Mouse (Mus musculus) liver, embryonic 11.5 days (tissue): ENCODE results near the gene Sox30. TPM values are rescaled to one million over a fixed set of nuclear protein-coding genes. Genes with fewer than 3 reads are reported as not detected.
A peak's percentile ranks its signal among the peaks of the same experiment; 100 is the strongest.

Experiments used
- ATAC-seq: fragments of 200-750 bp; cut with Nextera tagmentation; replicated peaks from 2 replicates; pipeline ENCODE4 v1.8.0; 2017; ENCODE audit warnings: moderate number of reproducible peaks, mild to moderate bottlenecking, moderate TSS enrichment, moderate library complexity; ENCODE audit not compliant: low FRiP score
- DNase-seq: peaks from one replicate; pipeline ENCODE4 v3.0.0-alpha.2; 2017; ENCODE audit warnings: low spot score
- H3K27ac ChIP-seq: fragments of 300-500 bp; sonication (generic); 2 replicates; pipeline ENCODE4 v1.5.1; 2014; ENCODE audit warnings: mild to moderate bottlenecking, low read depth, low read length, control low read depth
- H3K27me3 ChIP-seq: fragments of 300-500 bp; sonication (generic); replicated peaks from 2 replicates; pipeline ENCODE4 v1.6.1; 2014; ENCODE audit warnings: low read length, mixed read lengths; ENCODE audit not compliant: control insufficient read depth, insufficient read depth
- H3K36me3 ChIP-seq: fragments of 300-500 bp; sonication (generic); 2 replicates; pipeline ENCODE4 v1.6.1; 2014; ENCODE audit warnings: mild to moderate bottlenecking, low read length, moderate library complexity, mixed read lengths; ENCODE audit not compliant: control insufficient read depth, insufficient read depth
- H3K4me1 ChIP-seq: fragments of 300-500 bp; sonication (generic); replicated peaks from 2 replicates; pipeline ENCODE4 v1.6.1; 2014; ENCODE audit warnings: low read length, mixed read lengths; ENCODE audit not compliant: control insufficient read depth, insufficient read depth
- H3K4me2 ChIP-seq: fragments of 300-500 bp; sonication (generic); 2 replicates; pipeline ENCODE4 v1.6.1; 2014; ENCODE audit warnings: mild to moderate bottlenecking, control low read depth, moderate library complexity
- H3K4me3 ChIP-seq: fragments of 300-500 bp; sonication (generic); 2 replicates; pipeline ENCODE4 v1.5.1; 2014; ENCODE audit warnings: low read depth, low read length, control low read depth
- H3K9ac ChIP-seq: fragments of 300-500 bp; sonication (generic); 2 replicates; pipeline ENCODE4 v1.6.1; 2014; ENCODE audit warnings: low read depth, low read length, control low read depth
- H3K9me3 ChIP-seq: fragments of 300-500 bp; sonication (generic); 2 replicates; pipeline ENCODE4 v1.6.1; 2016; ENCODE audit warnings: low read length, inconsistent platforms, mixed read lengths; ENCODE audit not compliant: control insufficient read depth
- WGBS: fragments of 180-500 bp; shearing (Covaris S2); extraction: QIAGEN DNeasy Blood & Tissue Kit; methylation state at CpG from one replicate; pipeline ENCODE4 v1.1.7; 2014; 5-methylcytosine and 5-hydroxymethylcytosine counted together
- polyA plus RNA-seq: library from polyadenylated mRNA; unstranded; fragments of >200 nt; fragmentation: Nextera tagmentation; extraction: Ambion mirVana; gene quantifications from 2 replicates; pipeline ENCODE4 v1.2.1, GENCODE M21; 2014

Gene Sox30
- 0.05 and 0.08 TPM in 2 replicates for polyA plus RNA-seq

DNA sequence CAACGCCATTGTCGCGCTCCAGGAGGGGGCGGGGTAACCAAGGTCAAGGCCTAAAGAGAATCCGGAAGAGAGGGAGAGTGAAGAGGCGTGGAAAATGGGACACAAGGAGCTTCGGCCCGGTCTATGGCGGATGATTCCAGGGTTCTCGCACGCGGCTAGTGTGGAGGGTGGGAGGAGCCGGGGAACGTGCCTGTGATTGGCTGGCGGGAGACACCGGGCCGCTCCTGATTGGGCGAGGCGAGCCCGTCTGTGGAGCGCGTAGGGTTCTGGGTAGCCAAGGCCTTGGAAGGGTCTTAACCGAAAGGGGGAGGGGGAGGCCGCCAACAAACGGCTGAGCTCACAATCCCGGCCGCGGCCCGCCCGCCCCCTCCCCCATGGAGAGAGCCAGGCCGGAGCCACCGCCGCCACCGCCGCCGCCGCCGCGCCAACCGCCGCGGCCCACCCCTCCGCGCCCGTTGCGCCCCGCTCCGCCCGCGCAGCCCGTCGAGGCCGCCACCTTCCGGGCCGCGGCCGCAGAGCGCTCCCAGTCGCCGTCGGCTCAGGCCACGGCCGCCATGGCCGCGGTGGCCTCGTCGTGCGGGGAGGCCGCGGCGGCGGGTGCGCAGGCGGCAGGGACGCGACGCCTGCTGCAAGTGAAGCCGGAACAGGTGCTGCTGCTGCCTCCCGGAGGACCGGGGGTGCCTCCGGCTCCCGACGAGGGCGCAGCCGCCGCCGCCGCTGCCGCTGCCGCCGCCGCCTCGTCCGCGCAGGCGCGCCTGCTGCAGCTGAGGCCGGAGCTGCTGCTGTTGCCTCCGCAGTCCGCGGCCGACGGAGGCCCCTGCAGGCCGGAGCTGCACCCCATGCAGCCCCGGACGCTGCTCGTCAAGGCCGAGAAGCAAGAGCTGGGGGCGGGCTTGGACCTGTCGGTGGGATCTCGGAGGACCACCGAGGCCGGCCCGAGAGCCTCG lies at the start of gene Sox30:
TSS of gene Sox30 (plus strand) at position 365 of the 947 bp plus-strand sequence.
- Histone ChIP-seq H3K36me3 (no peaks in the 10 kb centered on the region), H3K27me3 (peaks cover 14% of the 10 kb centered on the region), H3K27ac (no peak within 1 kb of the TSS), H3K9ac (peak within 1 kb of the TSS; percentile 74), H3K4me1 (no peaks in the 10 kb centered on the region; the same call in 1 of the 2 replicates), H3K4me2 (peak within 1 kb of the TSS; percentile 78), H3K4me3 (peak within 1 kb of the TSS; percentile 65), H3K9me3 (no peaks in the 10 kb centered on the region)
- ATAC-seq (peak; percentile 79), DNase-seq (peak; percentile 56)
- WGBS = 12% methylated on average over 79 of the region's 115 CpGs

DNA sequence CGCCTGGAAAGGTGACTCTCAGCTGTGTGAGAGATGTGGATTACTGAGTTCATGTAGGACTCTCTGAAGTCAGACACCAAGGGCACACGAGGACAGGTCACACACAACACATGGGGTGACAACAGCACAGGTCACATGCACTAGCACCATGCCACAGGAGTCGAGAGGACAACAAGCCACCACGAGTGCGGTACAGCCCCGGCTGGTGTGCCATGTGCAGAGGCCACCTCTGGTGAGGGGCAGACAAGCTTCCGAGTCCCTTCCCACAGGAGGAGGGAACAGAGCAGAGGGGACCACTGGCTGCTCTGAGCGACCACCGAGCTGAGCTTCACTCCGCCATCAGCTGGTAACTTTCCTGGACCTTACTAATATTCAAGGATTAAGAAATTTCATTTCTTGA lies 47.3 kb upstream of the Sox30 start:
- H3K4me2 ChIP-seq = no peak overlapping the region
- no peak overlapping the region for H3K27ac ChIP-seq
- ATAC-seq = no peak
- no peak for DNase-seq
- H3K4me3 ChIP-seq = no peak overlapping the region
- H3K9ac ChIP-seq = no peak overlapping the region
- WGBS = 91% methylated on average over 10 of the region's 10 CpGs
- no peaks in the 10 kb centered on the region for H3K9me3 ChIP-seq
- no peaks in the 10 kb centered on the region for H3K27me3 ChIP-seq
- peaks cover 3% of the 10 kb centered on the region; the same call in 1 of the 2 replicates for H3K36me3 ChIP-seq
- H3K4me1 ChIP-seq = no peaks in the 10 kb centered on the region

DNA sequence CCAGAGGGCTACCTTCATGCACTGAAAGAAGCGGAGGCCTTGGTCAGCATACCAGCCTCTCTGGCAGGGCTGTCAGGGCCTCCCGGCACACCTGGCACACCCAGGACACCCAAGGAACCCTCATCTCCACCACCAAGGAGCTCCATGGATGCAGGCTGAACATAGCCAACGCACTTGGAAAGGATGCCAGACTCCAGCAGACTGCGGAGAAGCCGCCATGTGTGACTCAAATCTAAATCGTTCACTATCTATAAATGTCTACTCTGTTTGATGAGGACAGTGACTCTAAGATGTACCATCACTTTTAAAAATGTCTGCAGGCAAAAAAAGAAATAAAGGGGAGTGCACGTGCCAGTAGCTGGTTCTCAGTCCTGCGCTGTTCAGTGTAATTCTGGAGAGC lies 42.6 kb upstream of the Sox30 start:
- no peak overlapping the region for H3K4me3 ChIP-seq
- WGBS = 93% methylated on average over 8 of the region's 8 CpGs
- no peaks in the 10 kb centered on the region for H3K9me3 ChIP-seq

DNA sequence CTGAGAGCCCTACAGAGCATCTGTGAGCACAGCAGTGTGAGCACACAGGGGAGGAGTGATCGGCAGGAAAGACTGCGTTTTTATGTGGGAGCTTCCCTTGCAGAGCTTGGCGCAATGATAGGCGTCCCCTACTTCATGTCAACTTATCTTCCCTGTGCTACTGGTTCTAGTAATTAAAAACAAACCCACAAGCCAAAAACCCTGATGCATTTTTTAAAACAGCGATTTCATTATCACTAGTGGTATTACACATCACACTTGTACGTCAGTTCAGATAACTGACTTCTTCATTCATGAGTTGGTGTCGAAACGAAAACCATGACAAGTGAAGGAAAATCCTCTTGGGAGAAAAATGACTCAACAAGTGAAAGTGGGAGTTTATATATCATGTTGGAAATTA lies 41.2 kb upstream of the Sox30 start:
- H3K27me3 ChIP-seq = no peaks in the 10 kb centered on the region
- H3K9me3 ChIP-seq = no peaks in the 10 kb centered on the region
- peaks cover 8% of the 10 kb centered on the region for H3K4me1 ChIP-seq
- H3K9ac ChIP-seq = no peak overlapping the region
- H3K4me2 ChIP-seq = no peak overlapping the region
- no peak overlapping the region for H3K4me3 ChIP-seq
- WGBS = 76% methylated on average over 8 of the region's 8 CpGs
- no peak for ATAC-seq
- H3K36me3 ChIP-seq = no peaks in the 10 kb centered on the region
- no peak for DNase-seq
- no peak overlapping the region for H3K27ac ChIP-seq

More for the DNA sequence above, 42.6 kb upstream of the Sox30 start:
- Histone ChIP-seq H3K9ac (no peak overlapping the region), H3K27me3 (no peaks in the 10 kb centered on the region), H3K27ac (no peak overlapping the region), H3K4me1 (no peaks in the 10 kb centered on the region), H3K36me3 (peaks cover 3% of the 10 kb centered on the region; the same call in 1 of the 2 replicates), H3K4me2 (no peak overlapping the region)
- no peak for DNase-seq
- ATAC-seq = no peak

DNA sequence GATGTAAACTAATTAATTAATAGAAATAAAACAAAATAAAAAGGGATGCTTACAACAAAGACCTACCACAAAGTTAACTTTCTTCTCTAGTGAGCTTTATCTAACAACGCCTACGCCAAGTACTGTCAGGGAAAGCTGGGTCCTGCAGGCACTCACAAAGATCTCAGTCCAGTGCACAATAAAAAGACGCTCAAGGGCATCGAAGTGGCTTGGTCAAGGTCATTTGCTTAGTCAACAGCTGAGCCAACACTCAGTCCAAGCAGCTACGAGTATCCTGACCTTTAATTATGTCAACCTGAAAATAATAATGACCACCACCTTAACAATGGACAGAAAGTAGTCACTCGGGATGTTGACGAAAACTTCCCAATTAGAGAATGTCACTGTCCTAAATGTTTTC lies 37.8 kb upstream of the Sox30 start:
- no peak overlapping the region for H3K27ac ChIP-seq
- ATAC-seq = no peak
- H3K27me3 ChIP-seq = no peaks in the 10 kb centered on the region
- no peak overlapping the region for H3K4me3 ChIP-seq
- 92% methylated on average over 7 of the region's 7 CpGs for WGBS
- H3K9ac ChIP-seq = no peak overlapping the region
- no peaks in the 10 kb centered on the region for H3K9me3 ChIP-seq
- H3K36me3 ChIP-seq = peaks cover 2% of the 10 kb centered on the region; the same call in 1 of the 2 replicates
- no peak for DNase-seq
- no peak overlapping the region for H3K4me2 ChIP-seq
- H3K4me1 ChIP-seq = peaks cover 8% of the 10 kb centered on the region

DNA sequence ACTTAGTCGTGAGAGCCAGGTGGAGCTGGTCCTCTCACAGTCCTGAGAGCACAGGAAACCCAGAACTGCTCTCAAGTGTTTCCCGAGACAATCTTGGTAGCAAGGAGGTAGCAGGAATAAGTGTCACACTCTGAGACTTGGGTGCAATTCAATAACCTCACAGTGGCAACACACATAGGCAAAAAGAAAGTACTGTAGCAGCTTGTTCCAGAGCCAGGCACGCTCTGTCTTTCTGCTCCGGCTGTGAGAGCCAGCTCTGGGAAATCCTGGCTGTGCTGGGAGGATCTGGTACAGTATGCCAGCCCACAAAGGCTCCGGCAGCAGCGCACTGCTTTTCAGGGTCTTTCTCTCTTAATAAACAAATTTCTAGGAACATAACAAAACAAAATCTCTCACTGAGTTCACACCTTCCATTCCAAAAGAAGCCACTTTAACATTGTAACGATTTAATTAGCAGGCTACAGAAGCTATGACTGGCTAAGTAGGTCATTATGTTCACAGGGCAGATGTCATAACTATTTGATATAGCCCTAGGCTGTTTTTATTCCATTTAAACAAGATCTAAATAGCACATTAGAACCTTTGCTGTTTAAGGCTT lies 36.9 kb upstream of the Sox30 start:
- DNase-seq (no peak), ATAC-seq (no peak)
- no peaks in the 10 kb centered on the region for H3K27me3 ChIP-seq
- H3K27ac ChIP-seq = no peak overlapping the region
- WGBS = 78% methylated on average over 7 of the region's 7 CpGs
- H3K36me3 ChIP-seq = peaks cover 4% of the 10 kb centered on the region
- H3K4me3 ChIP-seq = peak overlapping the region; percentile 92
- H3K4me2 ChIP-seq = peak overlapping the region; percentile 95
- H3K4me1 ChIP-seq = peaks cover 8% of the 10 kb centered on the region
- H3K9ac ChIP-seq = peak overlapping the region; percentile 92
- no peaks in the 10 kb centered on the region for H3K9me3 ChIP-seq

DNA sequence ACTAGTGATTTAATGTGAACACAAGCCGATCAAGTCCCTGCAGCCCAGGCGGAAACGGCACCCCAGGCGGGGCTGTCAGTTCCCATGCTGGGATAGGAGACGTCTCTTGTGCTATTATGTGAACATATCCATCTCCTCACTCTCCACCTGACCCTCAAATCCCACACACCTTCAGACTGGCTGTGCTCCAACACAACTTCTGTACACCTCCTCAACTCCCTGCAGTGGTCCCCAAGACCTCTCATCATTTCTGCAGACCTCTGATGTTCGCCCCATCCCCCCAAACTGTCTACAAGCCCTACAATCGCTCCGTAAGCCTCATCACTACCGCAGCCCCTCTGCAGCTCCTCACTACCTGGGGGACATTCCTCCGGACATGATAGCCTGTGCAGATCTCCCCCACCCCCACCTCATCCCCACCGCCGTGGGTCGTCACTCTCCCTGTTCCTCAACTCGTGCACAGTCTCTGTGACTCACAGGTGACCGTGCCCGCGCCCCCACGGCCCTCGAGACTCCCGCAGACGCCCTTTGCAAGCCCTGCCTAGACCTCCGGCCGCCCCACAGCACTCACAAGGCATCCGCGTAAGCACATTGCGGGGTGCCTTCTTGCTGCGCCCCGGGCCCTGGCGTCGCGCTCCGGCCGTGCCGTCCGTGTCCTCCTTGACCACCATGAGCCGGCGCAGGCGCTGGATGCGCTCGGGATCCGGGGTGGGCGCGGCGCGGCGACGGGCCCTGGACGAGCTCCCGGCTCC lies 36.0 kb upstream of the Sox30 start:
- Histone ChIP-seq H3K4me2 (peak overlapping the region; percentile 95), H3K27ac (peak overlapping the region; percentile 41), H3K4me1 (peaks cover 8% of the 10 kb centered on the region), H3K9ac (peak overlapping the region; percentile 92), H3K4me3 (peak overlapping the region; percentile 92), H3K36me3 (peaks cover 4% of the 10 kb centered on the region), H3K9me3 (no peaks in the 10 kb centered on the region), H3K27me3 (no peaks in the 10 kb centered on the region)
- WGBS = under 1% methylated on average over 49 of the region's 49 CpGs
- peak; percentile 48 for ATAC-seq
- peak; percentile 55 for DNase-seq

DNA sequence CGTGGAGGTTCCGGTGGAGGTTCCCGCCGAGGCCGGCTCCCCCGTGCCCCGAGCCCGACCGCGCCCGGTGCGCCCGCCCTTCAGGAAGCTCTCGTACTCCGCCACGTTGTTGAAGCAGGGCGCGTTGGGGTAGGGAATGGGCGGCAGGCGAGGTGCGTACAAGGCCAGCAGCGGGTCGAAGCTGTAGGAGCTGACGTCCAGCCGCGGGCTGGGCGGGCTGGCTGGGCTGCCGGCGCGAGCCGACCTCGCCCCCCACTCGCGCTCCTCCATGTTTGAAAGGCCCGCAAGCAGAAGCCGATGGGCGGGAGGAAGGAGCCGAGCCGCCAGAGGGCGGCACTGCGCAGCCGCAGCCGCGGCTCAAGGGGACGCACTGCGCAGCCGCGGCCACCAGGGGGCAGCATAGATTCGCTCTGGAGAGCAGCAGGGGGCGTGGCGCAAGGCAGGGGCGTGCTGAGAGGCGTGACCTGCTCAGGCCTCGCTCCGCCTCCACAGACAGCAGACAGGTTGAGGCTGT lies 35.4 kb upstream of the Sox30 start, which contains the start of gene Lsm11:
TSS of gene Lsm11 (minus strand) at position 293 of the 514 bp plus-strand sequence.
- peak; percentile 98 for DNase-seq
- Histone ChIP-seq H3K27me3 (no peaks in the 10 kb centered on the region), H3K9me3 (no peaks in the 10 kb centered on the region), H3K36me3 (peaks cover 9% of the 10 kb centered on the region), H3K4me2 (peak within 1 kb of the TSS; percentile 95), H3K9ac (peak within 1 kb of the TSS; percentile 92), H3K4me3 (peak within 1 kb of the TSS; percentile 92), H3K27ac (peak within 1 kb of the TSS; percentile 41), H3K4me1 (peaks cover 8% of the 10 kb centered on the region)
- 1% methylated on average over 55 of the region's 55 CpGs for WGBS
- ATAC-seq = peak; percentile 91
